Comparison of ENCODE assay signal across 8 mouse cellular contexts in genomic region chr16:43890005-43890336, GRCm38 (mm10). TPM values are rescaled to one million over a fixed set of nuclear protein-coding genes. Genes with fewer than 3 reads are reported as not detected.
DNase-seq lines count a peak whose midpoint lies in the region; ATAC-seq and TF ChIP-seq lines count a peak whose summit lies in the region.

No protein-coding gene starts in this region.

- ATAC-seq in kidney, postnatal 0 days (replicated peaks; ENCODE audit: low FRiP score, low read depth): peak; percentile 97
- ATAC-seq in common myeloid progenitor, adult 5-6 weeks (replicated peaks; ENCODE audit: low read depth, poor library complexity, severe bottlenecking): peak; percentile 76
- ATAC-seq in hindbrain, embryonic 12.5 days (ENCODE audit: low FRiP score): peak; percentile 97
- peak; percentile 97 for ATAC-seq in midbrain, embryonic 11.5 days (ENCODE audit: low FRiP score)

- no peaks in the 10 kb centered on the region for H3K9me3 ChIP-seq in kidney, postnatal 0 days (replicated peaks; ENCODE audit: low read length)
- H3K9me3 ChIP-seq in hindbrain, embryonic 12.5 days (replicated peaks): no peaks in the 10 kb centered on the region
- H3K9me3 ChIP-seq in midbrain, embryonic 11.5 days (ENCODE audit: control insufficient read depth, low read length): no peaks in the 10 kb centered on the region

- no peaks in the 10 kb centered on the region for H3K27me3 ChIP-seq in kidney, postnatal 0 days (ENCODE audit: insufficient read depth, low read length)
- no peaks in the 10 kb centered on the region for H3K27me3 ChIP-seq in hindbrain, embryonic 12.5 days
- no peaks in the 10 kb centered on the region for H3K27me3 ChIP-seq in midbrain, embryonic 11.5 days (ENCODE audit: control insufficient read depth, insufficient read depth, low read length)

- peak; percentile 52 for TF ChIP-seq CTCF in kidney, postnatal 0 days (IDR thresholded peaks at IDR 0.05; ENCODE audit: low read depth)

- H3K36me3 ChIP-seq in kidney, postnatal 0 days (ENCODE audit: insufficient read depth, low read length): no peaks in the 10 kb centered on the region
- no peaks in the 10 kb centered on the region for H3K36me3 ChIP-seq in hindbrain, embryonic 12.5 days
- no peaks in the 10 kb centered on the region for H3K36me3 ChIP-seq in midbrain, embryonic 11.5 days (ENCODE audit: control insufficient read depth, insufficient read depth, low read length)

- H3K4me1 ChIP-seq in kidney, postnatal 0 days (replicated peaks; ENCODE audit: insufficient read depth, low read length): peaks cover 4% of the 10 kb centered on the region; the same call in 1 of the 2 replicates
- H3K4me1 ChIP-seq in hindbrain, embryonic 12.5 days: peaks cover 15% of the 10 kb centered on the region
- H3K4me1 ChIP-seq in midbrain, embryonic 11.5 days (ENCODE audit: control insufficient read depth, insufficient read depth, low read length): peaks cover 12% of the 10 kb centered on the region

- peak overlapping the region; percentile 71 for H3K9ac ChIP-seq in kidney, postnatal 0 days (ENCODE audit: low read depth, low read length)
- peak overlapping the region; percentile 91 for H3K9ac ChIP-seq in hindbrain, embryonic 12.5 days
- H3K9ac ChIP-seq in midbrain, embryonic 11.5 days (ENCODE audit: low read length): peak overlapping the region; percentile 91

- H3K4me2 ChIP-seq in kidney, postnatal 0 days (ENCODE audit: low read length): peak overlapping the region; percentile 59
- H3K4me2 ChIP-seq in hindbrain, embryonic 12.5 days (replicated peaks): peak overlapping the region; percentile 65
- peak overlapping the region; percentile 68 for H3K4me2 ChIP-seq in midbrain, embryonic 11.5 days

- H3K27ac ChIP-seq in kidney, postnatal 0 days: peak overlapping the region; percentile 71
- H3K27ac ChIP-seq in hindbrain, embryonic 12.5 days: peak overlapping the region; percentile 67
- H3K27ac ChIP-seq in midbrain, embryonic 11.5 days (ENCODE audit: low read depth, low read length): no peak overlapping the region; the same call in 1 of the 2 replicates

- 3% methylated on average over 9 of the region's 9 CpGs for WGBS in kidney, postnatal 0 days
- WGBS in hindbrain, embryonic 12.5 days: 2% methylated on average over 9 of the region's 9 CpGs
- WGBS in midbrain, embryonic 11.5 days: 0% methylated on average over 9 of the region's 9 CpGs

- DNase-seq in kidney, postnatal 0 days (ENCODE audit: low spot score): peak; percentile 89
- DNase-seq in kidney, postnatal 10 days: no peak
- no peak for DNase-seq in midbrain, embryonic 11.5 days (ENCODE audit: low spot score, missing footprints)
- no peak for DNase-seq in gastrocnemius, postnatal 4 days (ENCODE audit: low spot score in 2 of 2)
- no peak for DNase-seq in right cerebral cortex, postnatal 36 days (ENCODE audit: low spot score in 2 of 2)
- DNase-seq in gastrocnemius, postnatal 25 days: no peak

- peak overlapping the region; percentile 60 for H3K4me3 ChIP-seq in kidney, postnatal 0 days (replicated peaks; ENCODE audit: low read depth, low read length)
- peak overlapping the region; percentile 68 for H3K4me3 ChIP-seq in hindbrain, embryonic 12.5 days
- peak overlapping the region; percentile 70 for H3K4me3 ChIP-seq in midbrain, embryonic 11.5 days (ENCODE audit: low read depth, low read length)

RNA-seq across cellular contexts. Expression of gene Ccdc191, which starts 0.4 kb away (rescaled TPM):
- polyA plus RNA-seq in kidney, postnatal 0 days (2015; fragmentation: Nextera tagmentation; extraction: Ambion mirVana): 11.1 and 12.2 TPM in 2 replicates
- total RNA-seq in common myeloid progenitor, adult 5-6 weeks (2017): 18.5 and 29.6 TPM in 2 replicates
- polyA plus RNA-seq in hindbrain, embryonic 12.5 days (2016; fragmentation: Nextera tagmentation; extraction: Ambion mirVana): 11.2 and 11.3 TPM in 2 replicates
- polyA plus RNA-seq in midbrain, embryonic 11.5 days (2014; fragmentation: Nextera tagmentation; extraction: Ambion mirVana): 14.0 and 17.7 TPM in 2 replicates
- 1 to 10 TPM; 2.7 to 3.3 TPM for total RNA-seq in gastrocnemius, postnatal 4 days (2021)
- 1 to 10 TPM; 1.9 to 2.7 TPM for total RNA-seq in gastrocnemius, postnatal 25 days (2021)

RNA-seq across cellular contexts. Expression of gene Qtrt2, which starts 36.6 kb away (rescaled TPM):
- 22.8 and 24.6 TPM in 2 replicates for polyA plus RNA-seq in kidney, postnatal 0 days (2015; fragmentation: Nextera tagmentation; extraction: Ambion mirVana)
- 47.0 and 61.5 TPM in 2 replicates for total RNA-seq in common myeloid progenitor, adult 5-6 weeks (2017)
- 28.1 and 29.8 TPM in 2 replicates for polyA plus RNA-seq in hindbrain, embryonic 12.5 days (2016; fragmentation: Nextera tagmentation; extraction: Ambion mirVana)
- polyA plus RNA-seq in midbrain, embryonic 11.5 days (2014; fragmentation: Nextera tagmentation; extraction: Ambion mirVana): 39.4 and 39.9 TPM in 2 replicates
- 10 to 100 TPM; 15.2 to 16.7 TPM for total RNA-seq in gastrocnemius, postnatal 4 days (2021)
- 1 to 10 TPM; 7.7 TPM for total RNA-seq in gastrocnemius, postnatal 25 days (2021)
